Mouse (Mus musculus) testis, adult 2 months (tissue): ENCODE measurements around the gene Vti1a. TPM values are rescaled to one million over a fixed set of nuclear protein-coding genes. Genes with fewer than 3 reads are reported as not detected.

ENCODE experiments used
- H3K27ac ChIP-seq: fragments of 200-500 bp; 2 replicates; pipeline ENCODE4 v1.5.1; 2012; ENCODE audit warnings: low read depth, low read length; ENCODE audit not compliant: control insufficient read depth, insufficient read depth
- H3K27me3 ChIP-seq: fragments of 200-500 bp; 2 replicates; pipeline ENCODE4 v1.6.1; 2012; ENCODE audit warnings: mild to moderate bottlenecking, low read length, moderate library complexity; ENCODE audit not compliant: control insufficient read depth, insufficient read depth
- H3K36me3 ChIP-seq: fragments of 200-500 bp; 2 replicates; pipeline ENCODE4 v1.6.1; 2012; ENCODE audit warnings: mild to moderate bottlenecking, low read length; ENCODE audit not compliant: control insufficient read depth, insufficient read depth
- H3K4me1 ChIP-seq: fragments of 200-500 bp; 2 replicates; pipeline ENCODE4 v1.6.1; 2012; ENCODE audit warnings: low read length; ENCODE audit not compliant: control insufficient read depth, insufficient read depth
- H3K4me3 ChIP-seq: fragments of 200-500 bp; 2 replicates; pipeline ENCODE4 v1.5.1; 2012; ENCODE audit warnings: low read depth, mild to moderate bottlenecking, low read length, moderate library complexity, mixed read lengths; ENCODE audit not compliant: control insufficient read depth
- CTCF ChIP-seq: fragments of 200-500 bp; IDR thresholded peaks from 2 replicates; pipeline ENCODE4 v1.5.1; 2012; ENCODE audit warnings: low read depth, mild to moderate bottlenecking, inconsistent platforms, low read length, moderate library complexity; ENCODE audit not compliant: control insufficient read depth, insufficient read depth, insufficient replicate concordance
- POLR2A ChIP-seq: fragments of 200-500 bp; IDR thresholded peaks from 2 replicates; pipeline ENCODE4 v1.6.1; 2012; ENCODE audit warnings: low read depth, mild to moderate bottlenecking, inconsistent platforms, low read length, moderate library complexity; ENCODE audit not compliant: control insufficient read depth
- polyA plus RNA-seq: library from polyadenylated mRNA; depleted of rRNA; stranded (reverse); fragments of >200 nt; gene quantifications from 2 replicates; pipeline ENCODE4 v1.2.3, GENCODE M21; 2012

Gene Vti1a
- polyA plus RNA-seq, 1 experiment: 4.7 TPM

GRCm38 (mm10) chr19:55411415-55411814 is 95.3 kb downstream of the Vti1a start:
- Histone ChIP-seq H3K36me3 (no peaks in the 10 kb centered on the region), H3K27ac (no peak overlapping the region), H3K4me3 (no peak overlapping the region), H3K27me3 (no peaks in the 10 kb centered on the region), H3K4me1 (no peaks in the 10 kb centered on the region)
- no peak for TF ChIP-seq POLR2A
- no peak for TF ChIP-seq CTCF

- Histone ChIP-seq H3K36me3 (no peaks in the 10 kb centered on the region), H3K27me3 (no peaks in the 10 kb centered on the region), H3K4me3 (no peak overlapping the region), H3K27ac (no peak overlapping the region), H3K4me1 (no peaks in the 10 kb centered on the region)
- TF ChIP-seq CTCF (no peak), POLR2A (no peak)
These were observed 95.8 kb downstream of the Vti1a start for GRCm38 (mm10) chr19:55411894-55412293.

- TF ChIP-seq CTCF: peak; percentile 60; the same call in 1 of the 2 replicates
- TF ChIP-seq POLR2A: no peak
- no peak overlapping the region for H3K4me3 ChIP-seq
- no peaks in the 10 kb centered on the region for H3K27me3 ChIP-seq
- H3K27ac ChIP-seq: no peak overlapping the region
- H3K4me1 ChIP-seq: no peaks in the 10 kb centered on the region
- no peaks in the 10 kb centered on the region for H3K36me3 ChIP-seq
These were observed 98.0 kb downstream of the Vti1a start for GRCm38 (mm10) chr19:55414050-55414449.

- no peaks in the 10 kb centered on the region for H3K27me3 ChIP-seq
- no peaks in the 10 kb centered on the region for H3K36me3 ChIP-seq
- no peak overlapping the region for H3K27ac ChIP-seq
- H3K4me1 ChIP-seq: no peaks in the 10 kb centered on the region
- TF ChIP-seq CTCF (no peak), POLR2A (no peak)
- no peak overlapping the region for H3K4me3 ChIP-seq
These were observed 102.7 kb downstream of the Vti1a start for GRCm38 (mm10) chr19:55418756-55419155.

GRCm38 (mm10) chr19:55419961-55420360 is 103.9 kb downstream of the Vti1a start:
- no peak overlapping the region for H3K27ac ChIP-seq
- H3K27me3 ChIP-seq: no peaks in the 10 kb centered on the region
- no peak overlapping the region for H3K4me3 ChIP-seq
- TF ChIP-seq POLR2A: no peak
- no peak for TF ChIP-seq CTCF
- H3K4me1 ChIP-seq: no peaks in the 10 kb centered on the region
- H3K36me3 ChIP-seq: no peaks in the 10 kb centered on the region

DNA sequence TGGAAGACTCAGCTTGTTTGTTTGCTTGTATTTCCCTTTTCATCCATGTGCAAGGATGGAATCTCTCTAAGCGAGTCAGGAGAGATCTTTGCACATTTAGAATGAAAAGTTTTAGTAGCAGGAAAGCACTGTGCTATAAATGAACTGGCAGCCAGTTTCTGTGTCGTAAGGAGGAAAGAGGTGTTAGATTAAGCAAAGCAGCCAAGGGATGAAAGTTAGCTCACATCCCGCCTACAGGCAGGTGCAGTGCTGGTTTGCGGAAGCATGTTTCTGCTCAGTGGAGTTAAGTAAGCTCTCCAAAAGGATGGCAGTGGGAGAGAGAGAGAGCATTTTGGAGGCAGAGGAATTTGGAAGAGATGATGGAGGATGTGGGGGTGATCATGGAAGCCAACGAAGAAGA is 105.7 kb downstream of the Vti1a start:
- no peaks in the 10 kb centered on the region for H3K36me3 ChIP-seq
- H3K27me3 ChIP-seq: no peaks in the 10 kb centered on the region
- H3K4me1 ChIP-seq: no peaks in the 10 kb centered on the region
- no peak for TF ChIP-seq POLR2A
- TF ChIP-seq CTCF: no peak
- no peak overlapping the region for H3K27ac ChIP-seq
- H3K4me3 ChIP-seq: no peak overlapping the region

- Histone ChIP-seq H3K4me3 (no peak overlapping the region), H3K36me3 (no peaks in the 10 kb centered on the region), H3K27ac (no peak overlapping the region), H3K4me1 (no peaks in the 10 kb centered on the region), H3K27me3 (no peaks in the 10 kb centered on the region)
- TF ChIP-seq CTCF (no peak), POLR2A (no peak)
These were observed 106.4 kb downstream of the Vti1a start for GRCm38 (mm10) chr19:55422311-55423064.
